Mouse (Mus musculus): Measurements from ENCODE around the gene Pgpep1.

The Pgpep1 gene

GRCm38 (mm10) chr8:70691230-70691629 lies 31.0 kb upstream of the Pgpep1 start:
- DNase-seq (ENCODE audit: low spot score in 2 of 2), result no peak

GRCm38 (mm10) chr8:70689892-70690390 lies 29.8 kb upstream of the Pgpep1 start:
- DNase-seq (ENCODE audit: low spot score in 2 of 2), result no peak

GRCm38 (mm10) chr8:70688136-70688535 lies 27.9 kb upstream of the Pgpep1 start:
- no peak for DNase-seq (ENCODE audit: low spot score in 2 of 2)

GRCm38 (mm10) chr8:70687576-70687975 lies 27.4 kb upstream of the Pgpep1 start:
- no peak for DNase-seq (ENCODE audit: low spot score in 2 of 2)

- no peak for DNase-seq (ENCODE audit: low spot score in 2 of 2)
Measured at GRCm38 (mm10) chr8:70684291-70684690, 24.1 kb upstream of the Pgpep1 start.

GRCm38 (mm10) chr8:70682692-70683091 lies 22.5 kb upstream of the Pgpep1 start:
- DNase-seq (ENCODE audit: low spot score in 2 of 2), result no peak

- DNase-seq (ENCODE audit: low spot score in 2 of 2), result no peak
Measured at GRCm38 (mm10) chr8:70682193-70682592, 22.0 kb upstream of the Pgpep1 start.

- DNase-seq (ENCODE audit: low spot score in 2 of 2), result no peak
Measured at GRCm38 (mm10) chr8:70681410-70681809, 21.2 kb upstream of the Pgpep1 start.

- no peak for DNase-seq (ENCODE audit: low spot score in 2 of 2)
Measured at GRCm38 (mm10) chr8:70680039-70680438, 19.9 kb upstream of the Pgpep1 start.

- DNase-seq (ENCODE audit: low spot score in 2 of 2), result no peak
Measured at GRCm38 (mm10) chr8:70679404-70679803, 19.2 kb upstream of the Pgpep1 start.

GRCm38 (mm10) chr8:70678679-70679078 lies 18.5 kb upstream of the Pgpep1 start:
- no peak for DNase-seq (ENCODE audit: low spot score in 2 of 2)

GRCm38 (mm10) chr8:70677451-70678080 lies 17.4 kb upstream of the Pgpep1 start:
- DNase-seq (ENCODE audit: low spot score in 2 of 2), result no peak

- no peak for DNase-seq (ENCODE audit: low spot score in 2 of 2)
Measured at GRCm38 (mm10) chr8:70675336-70675735, 15.1 kb upstream of the Pgpep1 start.

GRCm38 (mm10) chr8:70674716-70675115 lies 14.5 kb upstream of the Pgpep1 start:
- no peak for DNase-seq (ENCODE audit: low spot score in 2 of 2)

- no peak for DNase-seq (ENCODE audit: low spot score in 2 of 2)
Measured at GRCm38 (mm10) chr8:70674109-70674508, 13.9 kb upstream of the Pgpep1 start.

GRCm38 (mm10) chr8:70673079-70673856 lies 13.1 kb upstream of the Pgpep1 start, which contains the start of gene Lsm4:
Gene Lsm4 (plus strand): TSS chr8:70673248.
- DNase-seq (ENCODE audit: low spot score in 2 of 2), result peak; percentile 95 to 99

- no peak for DNase-seq (ENCODE audit: low spot score in 2 of 2)
Measured at GRCm38 (mm10) chr8:70672325-70673078, 12.3 kb upstream of the Pgpep1 start.

GRCm38 (mm10) chr8:70671615-70672324 lies 11.6 kb upstream of the Pgpep1 start:
- DNase-seq (ENCODE audit: low spot score in 2 of 2), result no peak

- no peak for DNase-seq (ENCODE audit: low spot score in 2 of 2)
Measured at GRCm38 (mm10) chr8:70667071-70667470, 6.9 kb upstream of the Pgpep1 start.

- no peak for DNase-seq (ENCODE audit: low spot score in 2 of 2)
Measured at GRCm38 (mm10) chr8:70665599-70665998, 5.4 kb upstream of the Pgpep1 start.

- no peak for DNase-seq (ENCODE audit: low spot score in 2 of 2)
Measured at GRCm38 (mm10) chr8:70664631-70665030, 4.4 kb upstream of the Pgpep1 start.

GRCm38 (mm10) chr8:70663691-70664090 lies 3.5 kb upstream of the Pgpep1 start:
- DNase-seq (ENCODE audit: low spot score in 2 of 2), result no peak
